Mouse (Mus musculus): ENCODE measurements at regions not wholly inside any gene's neighbourhood (a gene's known extent, or its start where the extent isn't known, plus 50 kb on each side); places are given as distances from the start of the nearest gene placed in this dataset.

- DNase-seq (ENCODE audit: low read depth, low spot score), result no peak
Measured at GRCm38 (mm10) chr12:45929001-45929759, 854.7 kb upstream of the Stxbp6 start.

Measured in forelimb bud, embryonic 11.5 days (tissue).